Mouse (Mus musculus): ENCODE data around the gene Olfr450. TPM values are rescaled to one million over a fixed set of nuclear protein-coding genes. Genes with fewer than 3 reads are reported as not detected.

The Olfr450 gene
- polyA plus RNA-seq (2015; fragmentation: Nextera tagmentation; extraction: Ambion mirVana), result not detected in 2 replicates

DNA sequence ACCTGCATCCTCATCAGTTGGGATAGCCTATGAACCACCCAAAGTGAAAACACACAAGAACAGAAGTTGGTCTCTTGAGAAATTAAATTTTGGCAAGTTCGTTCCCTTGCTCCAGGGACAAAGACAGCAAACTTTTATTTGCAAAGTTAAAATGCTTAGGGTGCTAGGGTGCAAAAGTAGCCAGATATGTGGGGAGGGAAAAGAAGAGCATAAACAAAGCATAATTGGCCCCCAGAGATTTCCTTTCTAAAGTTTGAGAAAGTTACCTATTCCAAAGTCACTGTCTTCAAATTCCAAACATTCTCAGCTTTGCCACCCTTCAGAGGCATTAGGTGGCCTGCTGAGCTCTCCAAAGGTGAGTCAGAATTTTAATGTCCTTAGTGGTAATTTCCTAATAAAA, at the start of gene Olfr450:
TSS of gene Olfr450 (plus strand) at position 301 of the 400 bp plus-strand sequence.
- no peak within 1 kb of the TSS for H3K4me2 ChIP-seq (replicated peaks; ENCODE audit: low read depth)
- TF ChIP-seq CTCF (IDR thresholded peaks at IDR 0.05; ENCODE audit: low read depth), result no peak

DNA sequence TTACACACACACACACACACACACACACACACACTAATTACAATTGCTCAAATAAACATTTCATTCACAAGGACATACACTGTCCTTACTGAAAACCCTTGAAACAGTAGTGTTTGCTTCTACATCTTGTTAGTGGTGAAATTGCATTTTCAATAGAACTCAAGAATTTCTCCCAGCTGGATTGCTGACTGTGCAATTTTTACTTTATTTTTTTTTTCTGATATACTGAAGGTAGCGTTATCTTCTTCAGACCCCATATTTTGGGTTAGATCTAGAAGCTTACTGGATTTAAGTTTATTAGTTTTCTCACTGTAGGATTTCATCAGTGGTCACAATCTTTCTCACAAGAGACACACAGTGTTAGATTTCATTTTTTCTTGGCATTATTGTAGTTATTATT, 34.7 kb upstream of the Olfr450 start:
- ATAC-seq, result no peak
- H3K27ac ChIP-seq (ENCODE audit: low read depth, low read length), result no peak overlapping the region
- H3K4me3 ChIP-seq (ENCODE audit: low read depth, low read length), result no peak overlapping the region
- H3K9me3 ChIP-seq (ENCODE audit: control insufficient read depth), result no peaks in the 10 kb centered on the region
- WGBS, result 91% methylated on average over 1 of the region's 1 CpGs
- no peak for TF ChIP-seq CTCF (IDR thresholded peaks at IDR 0.05; ENCODE audit: low read depth)
- H3K4me1 ChIP-seq (replicated peaks; ENCODE audit: control insufficient read depth, insufficient read depth, low read length), result no peaks in the 10 kb centered on the region
- no peaks in the 10 kb centered on the region for H3K27me3 ChIP-seq (replicated peaks; ENCODE audit: control insufficient read depth, insufficient read depth, low read length)
- H3K4me2 ChIP-seq (replicated peaks; ENCODE audit: low read depth), result no peak overlapping the region
- H3K36me3 ChIP-seq (ENCODE audit: control insufficient read depth, insufficient read depth), result no peaks in the 10 kb centered on the region
- no peak overlapping the region for H3K9ac ChIP-seq (ENCODE audit: low read depth, low read length)

More for the DNA sequence above, at the start of gene Olfr450:
- 80% methylated on average over 1 of the region's 1 CpGs for WGBS
- Histone ChIP-seq H3K9ac (ENCODE audit: low read depth, low read length) (no peak within 1 kb of the TSS), H3K4me3 (ENCODE audit: low read depth, low read length) (no peak within 1 kb of the TSS), H3K27ac (ENCODE audit: low read depth, low read length) (no peak within 1 kb of the TSS), H3K27me3 (replicated peaks; ENCODE audit: control insufficient read depth, insufficient read depth, low read length) (no peaks in the 10 kb centered on the region), H3K36me3 (ENCODE audit: control insufficient read depth, insufficient read depth) (no peaks in the 10 kb centered on the region), H3K9me3 (ENCODE audit: control insufficient read depth) (no peaks in the 10 kb centered on the region), H3K4me1 (replicated peaks; ENCODE audit: control insufficient read depth, insufficient read depth, low read length) (no peaks in the 10 kb centered on the region)
- ATAC-seq, result no peak

DNA sequence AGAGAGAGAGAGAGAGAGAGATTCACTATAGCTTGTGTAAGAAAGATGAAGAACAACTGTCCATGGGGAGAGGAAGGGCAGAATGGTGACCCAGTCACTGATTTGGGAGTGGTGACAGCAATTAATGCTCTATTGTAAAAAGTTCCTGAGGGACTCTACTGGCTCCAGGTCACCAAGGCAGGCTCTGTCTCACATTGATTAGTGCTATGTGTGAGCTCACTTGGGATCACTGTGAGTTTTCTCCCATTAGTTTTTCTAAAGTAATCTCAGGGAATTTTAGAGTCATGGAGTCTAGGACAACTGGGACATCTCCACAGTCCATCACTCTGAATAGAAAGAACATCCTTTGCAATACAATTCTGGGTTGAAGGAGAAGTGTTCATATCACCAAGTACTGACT, 26.9 kb upstream of the Olfr450 start, which contains the start of gene Olfr452:
TSS of gene Olfr452 (plus strand) at position 301 of the 400 bp plus-strand sequence.
- no peaks in the 10 kb centered on the region for H3K36me3 ChIP-seq (ENCODE audit: control insufficient read depth, insufficient read depth)
- H3K4me3 ChIP-seq (ENCODE audit: low read depth, low read length), result no peak within 1 kb of the TSS
- H3K27me3 ChIP-seq (replicated peaks; ENCODE audit: control insufficient read depth, insufficient read depth, low read length), result no peaks in the 10 kb centered on the region
- no peak within 1 kb of the TSS for H3K27ac ChIP-seq (ENCODE audit: low read depth, low read length)
- no peaks in the 10 kb centered on the region for H3K4me1 ChIP-seq (replicated peaks; ENCODE audit: control insufficient read depth, insufficient read depth, low read length)
- no peak for TF ChIP-seq CTCF (IDR thresholded peaks at IDR 0.05; ENCODE audit: low read depth)
- no peak within 1 kb of the TSS for H3K9ac ChIP-seq (ENCODE audit: low read depth, low read length)
- no peak within 1 kb of the TSS for H3K4me2 ChIP-seq (replicated peaks; ENCODE audit: low read depth)
- no peak for ATAC-seq
- no peaks in the 10 kb centered on the region for H3K9me3 ChIP-seq (ENCODE audit: control insufficient read depth)

DNA sequence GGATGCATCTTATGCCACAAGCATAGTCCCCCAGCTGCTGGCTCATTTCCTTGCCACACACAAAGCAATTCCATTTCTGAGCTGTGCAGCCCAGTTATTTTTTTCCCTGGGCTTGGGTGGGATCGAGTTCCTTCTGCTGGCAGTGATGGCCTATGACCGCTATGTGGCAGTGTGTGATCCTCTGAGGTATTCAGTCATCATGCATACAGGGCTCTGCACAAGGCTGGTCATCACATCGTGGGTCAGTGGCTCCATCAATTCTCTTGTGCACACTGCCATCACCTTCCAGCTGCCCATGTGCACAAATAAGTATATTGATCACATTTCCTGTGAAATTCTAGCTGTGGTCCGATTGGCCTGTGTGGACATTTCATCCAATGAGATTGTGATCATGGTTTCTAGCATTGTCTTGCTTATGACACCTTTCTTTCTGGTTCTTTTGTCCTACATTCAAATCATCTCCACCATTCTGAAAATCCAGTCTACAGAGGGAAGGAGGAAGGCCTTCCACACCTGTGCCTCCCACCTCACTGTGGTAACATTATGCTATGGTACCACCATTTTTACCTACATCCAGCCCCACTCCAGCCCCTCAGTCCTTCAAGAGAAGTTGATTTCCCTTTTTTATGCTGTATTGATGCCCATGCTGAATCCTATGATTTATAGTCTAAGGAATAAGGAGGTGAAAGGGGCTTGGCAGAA, 21.3 kb upstream of the Olfr450 start:
- no peak for ATAC-seq
- Histone ChIP-seq H3K27ac (ENCODE audit: low read depth, low read length) (no peak overlapping the region), H3K27me3 (replicated peaks; ENCODE audit: control insufficient read depth, insufficient read depth, low read length) (no peaks in the 10 kb centered on the region), H3K4me1 (replicated peaks; ENCODE audit: control insufficient read depth, insufficient read depth, low read length) (no peaks in the 10 kb centered on the region), H3K9me3 (ENCODE audit: control insufficient read depth) (no peaks in the 10 kb centered on the region), H3K4me3 (ENCODE audit: low read depth, low read length) (no peak overlapping the region), H3K9ac (ENCODE audit: low read depth, low read length) (no peak overlapping the region), H3K4me2 (replicated peaks; ENCODE audit: low read depth) (no peak overlapping the region), H3K36me3 (ENCODE audit: control insufficient read depth, insufficient read depth) (no peaks in the 10 kb centered on the region)
- 48% methylated on average over 4 of the region's 4 CpGs for WGBS
- peak; percentile 20; the same call in 1 of the 2 replicates for TF ChIP-seq CTCF (IDR thresholded peaks at IDR 0.05; ENCODE audit: low read depth)

DNA sequence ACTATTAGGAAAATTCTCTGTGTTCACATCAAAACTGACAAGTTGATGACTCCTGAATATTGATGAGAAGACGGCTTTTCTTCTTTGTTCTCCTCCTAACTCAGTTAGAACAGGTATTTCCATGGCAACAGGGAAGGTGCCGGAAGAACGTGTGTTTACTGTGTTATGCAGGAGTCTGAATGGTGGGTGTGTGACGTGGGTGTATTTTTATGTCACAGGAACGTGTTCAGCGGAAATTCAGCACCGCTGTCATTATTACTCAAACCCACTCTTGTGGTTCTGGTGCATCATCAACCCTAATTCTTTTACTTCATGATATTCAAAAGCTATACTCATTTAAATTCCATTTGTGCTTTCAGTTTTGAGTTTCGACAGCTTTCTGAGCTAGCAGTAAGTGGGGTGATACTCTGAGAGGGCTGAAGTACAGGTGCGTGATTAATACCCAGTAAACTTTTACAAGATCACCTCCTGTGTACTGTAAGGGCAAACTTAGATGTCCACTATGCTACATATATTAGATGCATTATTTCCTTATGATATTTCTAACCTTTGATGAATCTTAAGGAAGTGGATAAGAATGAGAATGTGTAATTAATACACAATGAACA, 20.7 kb upstream of the Olfr450 start:
- Histone ChIP-seq H3K27ac (ENCODE audit: low read depth, low read length) (no peak overlapping the region), H3K27me3 (replicated peaks; ENCODE audit: control insufficient read depth, insufficient read depth, low read length) (no peaks in the 10 kb centered on the region), H3K4me3 (ENCODE audit: low read depth, low read length) (no peak overlapping the region), H3K9ac (ENCODE audit: low read depth, low read length) (no peak overlapping the region), H3K36me3 (ENCODE audit: control insufficient read depth, insufficient read depth) (no peaks in the 10 kb centered on the region), H3K9me3 (ENCODE audit: control insufficient read depth) (no peaks in the 10 kb centered on the region), H3K4me1 (replicated peaks; ENCODE audit: control insufficient read depth, insufficient read depth, low read length) (no peaks in the 10 kb centered on the region), H3K4me2 (replicated peaks; ENCODE audit: low read depth) (no peak overlapping the region)
- WGBS, result 81% methylated on average over 9 of the region's 9 CpGs
- ATAC-seq, result no peak
- no peak for TF ChIP-seq CTCF (IDR thresholded peaks at IDR 0.05; ENCODE audit: low read depth)

DNA sequence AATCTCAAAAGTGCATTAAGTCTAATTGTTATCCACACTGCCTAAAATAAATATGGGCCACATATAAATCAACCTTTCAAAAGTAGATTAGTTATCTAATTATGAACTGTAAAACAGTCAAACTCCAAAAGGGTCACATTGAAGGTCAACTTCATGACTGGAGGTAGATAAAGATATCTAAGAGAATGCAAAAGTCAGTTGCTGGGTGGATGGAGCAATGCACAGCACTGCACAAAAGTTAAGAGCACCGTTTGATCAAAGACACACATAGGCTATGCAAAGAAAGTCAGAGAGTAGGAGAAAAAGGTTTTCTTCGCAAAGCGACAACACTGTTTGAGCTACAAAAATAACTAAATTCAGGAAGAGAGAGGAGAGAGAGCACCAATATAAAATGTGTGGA, 16.8 kb upstream of the Olfr450 start:
- H3K4me2 ChIP-seq (replicated peaks; ENCODE audit: low read depth), result no peak overlapping the region
- no peak overlapping the region for H3K27ac ChIP-seq (ENCODE audit: low read depth, low read length)
- ATAC-seq, result no peak
- no peak for TF ChIP-seq CTCF (IDR thresholded peaks at IDR 0.05; ENCODE audit: low read depth)
- no peaks in the 10 kb centered on the region for H3K9me3 ChIP-seq (ENCODE audit: control insufficient read depth)
- H3K4me1 ChIP-seq (replicated peaks; ENCODE audit: control insufficient read depth, insufficient read depth, low read length), result no peaks in the 10 kb centered on the region
- no peak overlapping the region for H3K9ac ChIP-seq (ENCODE audit: low read depth, low read length)
- H3K4me3 ChIP-seq (ENCODE audit: low read depth, low read length), result no peak overlapping the region
- no peaks in the 10 kb centered on the region for H3K36me3 ChIP-seq (ENCODE audit: control insufficient read depth, insufficient read depth)
- 60% methylated on average over 3 of the region's 3 CpGs for WGBS
- no peaks in the 10 kb centered on the region for H3K27me3 ChIP-seq (replicated peaks; ENCODE audit: control insufficient read depth, insufficient read depth, low read length)
